Mouse (Mus musculus): ENCODE data around the gene Tmprss3.

DNA sequence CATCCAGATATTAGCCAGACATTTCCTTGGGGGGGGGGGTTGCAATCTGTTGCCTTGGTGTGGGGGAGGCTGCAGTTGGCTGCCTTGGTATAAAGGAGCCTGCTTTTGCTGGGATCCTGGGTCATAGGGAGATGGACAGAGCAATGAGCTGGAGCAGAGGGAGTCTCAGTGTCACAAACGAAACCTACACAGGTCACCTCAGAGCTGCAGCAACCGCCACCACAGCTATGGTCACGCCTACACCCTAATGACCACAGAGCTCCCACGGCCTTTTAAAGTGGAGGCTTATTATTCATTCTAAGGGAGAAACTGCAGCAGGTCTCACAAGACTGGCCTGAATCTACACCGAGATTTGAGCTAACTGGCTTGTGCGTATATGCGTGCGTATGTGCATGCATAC, 7.0 kb downstream of the Tmprss3 start:
- TF ChIP-seq POLR2A (IDR thresholded peaks at IDR 0.05; ENCODE audit: low read depth, low read length) (no peak), CTCF (IDR thresholded peaks at IDR 0.05; ENCODE audit: extremely low read depth, insufficient read depth, insufficient read length, insufficient replicate concordance) (no peak)

All from spleen, adult 2 months (tissue).